Mouse (Mus musculus): Measurements from ENCODE around the gene Mapkapk2. TPM values are rescaled to one million over a fixed set of nuclear protein-coding genes. Genes with fewer than 3 reads are reported as not detected.
"Not testable (repeated sequence)": the region's sequence is repeated elsewhere in the genome, so short reads cannot be mapped to it uniquely, and the experiment has no call there.

The Mapkapk2 gene
- polyA plus RNA-seq (2021): 129 TPM

DNA sequence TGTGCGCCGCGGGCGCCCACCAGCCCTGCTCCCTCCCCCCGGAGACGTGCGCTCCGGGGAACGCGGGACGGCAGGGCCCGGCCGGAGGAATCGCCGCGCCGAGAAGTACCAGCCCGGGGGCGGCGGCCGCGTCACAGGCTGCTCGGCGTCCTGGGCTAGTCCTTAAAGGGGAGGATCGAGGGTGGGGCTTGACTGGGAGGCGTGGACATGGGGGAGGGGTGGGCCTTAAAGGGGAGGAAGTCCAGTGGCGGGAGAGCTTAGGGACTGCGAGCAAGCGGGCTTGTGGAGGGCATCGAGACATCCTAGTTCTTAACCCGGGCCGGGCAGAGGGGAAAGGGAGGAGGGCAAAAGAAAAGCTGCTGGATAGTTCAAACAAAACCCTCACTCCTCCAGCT is at the start of gene Mapkapk2:
Gene Mapkapk2 (minus strand): TSS at position 127 of the 395 bp plus-strand sequence.
- in situ Hi-C loops (cut with MboI; ENCODE audit: low pct_unique_long_range_greater_than_20kb): loop anchor here (5.0 kb wide), 1 partner anchor 35 kb away; no protein-coding TSS in a partner anchor
- no peak for DNase-seq (ENCODE audit: low read depth, low spot score)
- CTCF ChIA-PET: interaction anchor here (2.0 kb wide), 1 partner anchor 19 kb away, joined by 9 read pairs; no protein-coding TSS in a partner anchor
- POLR2A ChIA-PET: interaction anchor here (0.7 kb wide), 1 partner anchor 286 kb away, joined by 4 read pairs; no protein-coding TSS in a partner anchor
- TF ChIP-seq CTCF (IDR thresholded peaks at IDR 0.05): no peak
- H3K27me3 ChIP-seq: no peaks in the 10 kb centered on the region
- peak; percentile 86 for ATAC-seq

DNA sequence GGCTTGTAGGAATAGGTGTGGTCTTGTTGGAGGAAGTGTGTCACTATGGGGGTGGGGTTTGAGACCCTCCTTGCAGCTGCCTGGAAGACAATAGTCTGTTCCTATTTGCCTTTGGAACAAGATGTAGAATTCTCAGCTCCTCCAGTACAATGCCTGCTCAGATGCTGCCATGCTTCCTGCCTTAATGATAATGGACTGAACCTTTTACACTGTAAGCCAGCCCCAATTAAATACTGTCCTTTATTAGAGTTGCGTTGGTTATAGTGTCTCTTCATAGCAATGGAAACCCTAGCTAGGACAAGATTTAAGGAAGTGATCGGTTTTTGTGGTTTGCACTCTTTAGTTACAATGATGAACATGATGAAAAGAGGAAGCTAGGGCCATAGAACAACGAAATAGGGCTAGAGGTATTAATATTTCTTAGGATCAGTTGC is 48.6 kb upstream of the Mapkapk2 start:
- DNase-seq (ENCODE audit: low read depth, low spot score) (no peak), ATAC-seq (no peak)
- POLR2A ChIA-PET: interaction anchor here (0.6 kb wide), 1 partner anchor 26 kb away, joined by 3 read pairs; no protein-coding TSS in a partner anchor
- no peak for TF ChIP-seq CTCF (IDR thresholded peaks at IDR 0.05)
- H3K27me3 ChIP-seq: no peaks in the 10 kb centered on the region
- in situ Hi-C loops (cut with MboI; ENCODE audit: low pct_unique_long_range_greater_than_20kb): loop anchor here (25.0 kb wide), 1 partner anchor 1191 kb away; no protein-coding TSS in a partner anchor
- CTCF ChIA-PET: interaction anchor here (0.9 kb wide), 1 partner anchor 162 kb away, joined by 3 read pairs; no protein-coding TSS in a partner anchor

DNA sequence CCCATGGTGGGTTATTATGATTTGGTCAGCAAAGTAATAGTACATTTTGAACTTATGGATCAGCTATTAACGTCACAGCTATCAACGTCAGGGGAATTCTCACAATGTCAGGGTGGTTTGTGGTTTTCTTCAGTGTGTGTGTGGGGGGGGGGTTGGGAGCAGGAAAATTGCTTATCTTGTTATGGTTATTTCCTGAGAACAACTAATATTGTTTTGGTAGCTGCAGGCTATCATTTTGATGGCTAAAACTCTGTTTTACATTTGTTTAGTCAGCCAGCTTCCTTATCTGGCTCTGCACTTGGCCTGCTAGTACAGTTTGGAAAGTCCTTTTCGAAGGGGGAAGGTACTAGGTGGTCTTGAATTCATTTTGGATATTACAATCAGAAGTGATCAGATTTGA is 47.6 kb upstream of the Mapkapk2 start:
- CTCF ChIA-PET; DNase-seq (ENCODE audit: low read depth, low spot score); H3K27me3 ChIP-seq; ATAC-seq: not testable (repeated sequence)
- in situ Hi-C loops (cut with MboI; ENCODE audit: low pct_unique_long_range_greater_than_20kb): loop anchor here (25.0 kb wide), 1 partner anchor 1192 kb away; no protein-coding TSS in a partner anchor
- POLR2A ChIA-PET: interaction anchor here (1.4 kb wide), 1 partner anchor 8 kb away, joined by 3 read pairs; no protein-coding TSS in a partner anchor

DNA sequence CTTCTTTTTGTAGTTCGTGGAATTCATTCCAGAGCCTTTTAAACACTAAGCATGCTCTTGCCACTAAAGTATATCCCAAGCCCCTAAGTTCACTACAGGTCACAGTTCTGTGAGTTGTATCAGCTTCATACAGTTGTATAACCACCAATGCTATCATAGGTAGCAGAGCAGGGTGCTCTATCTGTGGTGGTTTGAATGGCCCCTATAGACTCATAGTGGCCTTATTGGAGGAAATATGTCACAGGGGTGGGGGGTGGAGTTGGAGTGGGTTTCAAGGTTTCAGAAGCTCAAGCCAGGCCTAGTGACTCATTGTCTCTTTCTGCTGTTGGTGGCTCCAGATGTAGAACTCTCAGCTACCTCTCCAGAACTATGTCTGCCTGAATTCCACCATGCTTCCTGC is 44.8 kb upstream of the Mapkapk2 start:
- in situ Hi-C loops (cut with MboI; ENCODE audit: low pct_unique_long_range_greater_than_20kb): loop anchor here (25.0 kb wide), 1 partner anchor 1195 kb away; no protein-coding TSS in a partner anchor
- DNase-seq (ENCODE audit: low read depth, low spot score): no peak
- CTCF ChIA-PET: interaction anchor here (0.7 kb wide), 1 partner anchor 120 kb away, joined by 3 read pairs; no protein-coding TSS in a partner anchor
- POLR2A ChIA-PET: no interaction called here
- no peak for ATAC-seq
- TF ChIP-seq CTCF (IDR thresholded peaks at IDR 0.05): no peak
- H3K27me3 ChIP-seq: no peaks in the 10 kb centered on the region

DNA sequence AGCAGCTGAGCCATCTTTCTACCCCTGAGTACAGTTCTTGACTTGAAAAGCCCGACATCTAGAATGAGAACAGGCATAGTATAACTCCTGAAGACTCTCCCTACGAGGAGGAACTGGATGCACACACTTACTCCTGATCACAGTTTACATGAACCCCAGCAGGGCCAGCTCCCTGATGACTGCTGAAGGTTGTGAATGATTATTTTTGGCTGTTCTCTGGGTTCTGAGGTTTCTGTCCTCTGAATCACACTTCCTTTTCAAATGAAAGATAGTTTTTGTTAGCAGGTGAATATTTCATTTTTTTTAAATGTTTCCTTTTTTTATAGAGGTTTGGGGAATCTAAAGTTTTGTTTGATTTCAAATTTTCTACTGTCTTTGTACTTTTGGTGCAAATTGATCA is 43.8 kb upstream of the Mapkapk2 start:
- DNase-seq (ENCODE audit: low read depth, low spot score) (no peak), ATAC-seq (no peak)
- in situ Hi-C loops (cut with MboI; ENCODE audit: low pct_unique_long_range_greater_than_20kb): loop anchor here (25.0 kb wide), 1 partner anchor 1196 kb away; no protein-coding TSS in a partner anchor
- TF ChIP-seq CTCF (IDR thresholded peaks at IDR 0.05): no peak
- POLR2A ChIA-PET: no interaction called here
- CTCF ChIA-PET: no interaction called here
- no peaks in the 10 kb centered on the region for H3K27me3 ChIP-seq

DNA sequence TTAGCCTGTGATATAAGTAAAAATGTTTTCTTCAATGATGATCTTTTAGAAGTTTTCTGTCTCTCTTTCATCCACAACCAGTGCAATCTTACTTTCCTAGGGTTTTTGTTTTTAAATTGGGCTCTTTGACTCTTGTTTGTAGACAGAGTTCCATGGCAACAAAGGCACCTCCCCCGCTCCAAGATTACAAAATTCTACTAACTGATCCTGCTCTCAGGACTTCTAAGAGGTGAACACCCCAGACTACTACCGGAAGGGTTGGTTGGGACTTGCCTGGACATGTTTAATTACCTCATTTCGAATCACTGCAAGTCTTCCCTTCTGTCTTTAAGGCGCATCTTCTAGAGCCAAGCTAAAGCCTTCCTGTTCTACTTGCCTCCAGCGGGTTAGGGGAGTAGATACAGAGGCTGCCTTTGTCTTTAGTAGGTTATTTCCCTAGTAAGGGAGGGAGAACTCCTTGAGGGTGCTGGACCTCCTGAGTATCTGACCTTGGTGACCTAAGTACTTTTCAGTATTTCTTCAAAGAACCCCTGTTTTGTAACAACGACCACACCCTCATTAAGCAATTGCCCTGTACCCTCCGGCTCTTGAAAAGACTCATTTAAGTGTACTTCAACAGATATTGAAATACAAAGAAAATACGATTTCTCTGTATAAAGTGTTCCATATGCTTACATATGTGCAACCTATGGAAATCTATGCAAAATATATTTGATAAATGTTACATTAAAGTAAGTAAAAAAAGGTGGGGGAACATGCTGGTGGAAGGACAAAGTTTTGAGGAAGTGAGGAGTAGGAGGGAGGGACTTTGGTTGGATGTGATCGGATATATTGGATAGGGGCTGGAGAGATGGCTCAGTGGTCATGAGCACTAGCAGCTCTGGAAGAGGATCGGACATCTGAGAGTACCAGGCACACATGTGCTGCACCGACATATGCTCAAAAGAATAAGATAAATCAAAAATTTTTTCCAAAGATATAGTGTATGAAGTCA is 41.8 kb upstream of the Mapkapk2 start:
- no peak for TF ChIP-seq CTCF (IDR thresholded peaks at IDR 0.05)
- ChIA-PET CTCF (interaction anchor here (1.0 to 1.6 kb wide), 4 partner anchors 12 to 121 kb away, joined by 3 to 13 read pairs (median 4); no protein-coding TSS in a partner anchor), POLR2A (interaction anchor here (0.5 kb wide), 1 partner anchor 23 kb away, joined by 3 read pairs; no protein-coding TSS in a partner anchor)
- no peak for DNase-seq (ENCODE audit: low read depth, low spot score)
- in situ Hi-C loops (cut with MboI; ENCODE audit: low pct_unique_long_range_greater_than_20kb): loop anchor here (25.0 kb wide), 1 partner anchor 1198 kb away; no protein-coding TSS in a partner anchor
- H3K27me3 ChIP-seq: no peaks in the 10 kb centered on the region
- no peak for ATAC-seq

DNA sequence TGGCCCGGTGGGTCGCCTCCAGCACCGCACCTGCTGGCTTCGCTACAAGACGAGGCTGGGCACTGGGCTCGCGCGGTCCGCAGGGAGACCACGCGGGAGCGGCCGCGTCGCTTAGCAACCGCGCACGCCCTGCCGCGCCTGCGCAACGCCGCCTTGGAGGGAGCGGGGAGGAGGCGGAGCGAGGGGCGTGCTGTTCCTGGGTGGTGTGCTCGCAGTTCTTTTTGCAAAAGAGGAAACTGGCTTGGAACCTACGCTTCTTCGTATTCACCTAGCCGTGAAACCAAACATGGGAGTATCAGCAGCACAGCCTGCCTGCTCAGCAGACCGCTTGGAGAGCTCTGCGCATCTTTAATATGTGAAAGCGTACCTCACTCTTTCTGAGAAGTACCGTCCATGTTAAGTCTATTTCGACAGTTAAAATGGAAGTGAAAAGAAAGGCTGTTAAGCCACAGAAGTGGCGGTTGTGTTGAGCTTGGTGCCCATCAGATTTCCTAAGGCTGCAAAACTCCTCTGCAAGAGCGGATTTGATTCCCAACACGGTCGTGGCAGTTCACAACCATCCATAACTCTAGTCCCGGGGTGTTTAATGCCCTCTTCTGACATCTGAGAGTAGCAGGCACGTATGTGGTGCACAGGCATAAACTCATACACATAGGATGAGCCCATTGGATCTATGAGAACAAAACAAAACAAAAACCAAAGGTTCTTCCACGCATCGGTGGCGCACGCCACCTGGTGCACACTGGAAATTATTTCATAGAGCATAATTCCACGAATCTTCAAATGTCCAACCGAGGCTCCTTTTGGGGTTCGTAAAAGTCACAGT is 40.8 kb upstream of the Mapkapk2 start, which contains the start of gene Dyrk3:
Gene Dyrk3 (minus strand): TSS at position 150 of the 826 bp plus-strand sequence.
- peak; percentile 82 for ATAC-seq
- POLR2A ChIA-PET: interaction anchor here (1.3 kb wide), 1 partner anchor 14 kb away, joined by 3 read pairs; the partner anchor contains the start of gene Eif2d
- CTCF ChIA-PET: interaction anchor here (1.0 to 1.6 kb wide), 5 partner anchors 11 to 122 kb away, joined by 3 to 13 read pairs (median 4); no protein-coding TSS in a partner anchor
- peak; percentile 70 for TF ChIP-seq CTCF (IDR thresholded peaks at IDR 0.05)
- in situ Hi-C loops (cut with MboI; ENCODE audit: low pct_unique_long_range_greater_than_20kb): loop anchor here (25.0 kb wide), 1 partner anchor 1199 kb away; no protein-coding TSS in a partner anchor
- H3K27me3 ChIP-seq: no peaks in the 10 kb centered on the region
- no peak for DNase-seq (ENCODE audit: low read depth, low spot score)

DNA sequence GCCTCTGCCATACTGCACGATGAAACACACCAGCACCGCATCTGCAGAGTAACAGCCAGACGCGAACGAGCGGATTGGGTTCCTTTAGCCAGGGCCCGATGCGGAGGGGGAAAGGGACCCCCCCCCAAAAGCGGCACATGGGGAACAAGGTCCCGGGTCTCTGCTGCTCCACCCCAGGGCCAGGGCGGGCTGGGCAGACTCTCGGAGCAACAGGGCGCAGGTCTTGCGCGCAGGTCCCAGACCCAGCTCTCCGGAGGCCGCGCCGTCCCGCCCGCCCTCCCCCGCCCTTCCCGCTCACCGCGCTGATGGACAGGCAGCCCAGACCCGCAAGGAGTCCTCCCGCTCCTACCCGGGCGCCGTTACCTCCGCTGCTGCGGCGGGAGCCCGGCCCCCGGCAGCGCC is 40.1 kb upstream of the Mapkapk2 start:
- no peak for DNase-seq (ENCODE audit: low read depth, low spot score)
- in situ Hi-C loops (cut with MboI; ENCODE audit: low pct_unique_long_range_greater_than_20kb): loop anchor here (25.0 kb wide), 1 partner anchor 1200 kb away; no protein-coding TSS in a partner anchor
- no peaks in the 10 kb centered on the region for H3K27me3 ChIP-seq
- ChIA-PET POLR2A (interaction anchor here (1.3 kb wide), 1 partner anchor 15 kb away, joined by 3 read pairs; the partner anchor contains the start of gene Eif2d), CTCF (interaction anchor here (1.0 to 1.6 kb wide), 3 partner anchors 18 to 122 kb away, joined by 3 to 13 read pairs (median 4); no protein-coding TSS in a partner anchor)
- TF ChIP-seq CTCF (IDR thresholded peaks at IDR 0.05): no peak
- ATAC-seq: peak; percentile 29

DNA sequence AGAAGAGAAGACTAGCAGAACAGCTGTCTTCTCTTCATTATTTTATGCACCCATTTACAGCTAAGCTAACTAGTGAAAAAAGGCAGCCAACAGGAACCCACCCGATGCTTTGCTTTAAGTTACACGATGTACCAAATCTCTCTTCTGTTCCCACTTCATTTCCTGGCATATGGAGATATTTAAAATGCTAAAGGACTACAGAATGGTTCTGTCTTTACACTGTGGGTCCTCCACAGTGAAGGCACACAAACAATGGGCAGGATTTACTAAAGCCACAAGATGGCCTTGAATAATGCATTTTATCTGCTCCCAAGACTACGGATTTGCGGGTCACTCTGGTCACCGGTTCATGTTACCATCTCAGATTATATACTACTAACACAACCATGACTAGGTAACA is 39.5 kb upstream of the Mapkapk2 start:
- ChIA-PET POLR2A (no interaction called here), CTCF (interaction anchor here (1.2 to 1.6 kb wide), 2 partner anchors 19 to 22 kb away, joined by 4 to 6 read pairs; no protein-coding TSS in a partner anchor)
- DNase-seq (ENCODE audit: low read depth, low spot score) (no peak), ATAC-seq (no peak)
- no peaks in the 10 kb centered on the region for H3K27me3 ChIP-seq
- no peak for TF ChIP-seq CTCF (IDR thresholded peaks at IDR 0.05)
- in situ Hi-C loops (cut with MboI; ENCODE audit: low pct_unique_long_range_greater_than_20kb): loop anchor here (25.0 kb wide), 1 partner anchor 1200 kb away; no protein-coding TSS in a partner anchor

Measured in Patski (cell line).